Mouse (Mus musculus): ENCODE data around the gene Aqp7. TPM values are rescaled to one million over a fixed set of nuclear protein-coding genes. Genes with fewer than 3 reads are reported as not detected.

The Aqp7 gene
- polyA plus RNA-seq, 1 experiment, result 5.3 TPM

GRCm38 (mm10) chr4:40997916-40998315 lies 50.0 kb downstream of the Aqp7 start:
- Histone ChIP-seq H3K4me1 (replicated peaks; ENCODE audit: control insufficient read depth, insufficient read depth, low read length) (no peaks in the 10 kb centered on the region), H3K27me3 (ENCODE audit: control insufficient read depth, insufficient read depth, low read length) (no peaks in the 10 kb centered on the region), H3K27ac (ENCODE audit: control insufficient read depth, insufficient read depth, low read length) (no peak overlapping the region), H3K36me3 (ENCODE audit: control insufficient read depth, insufficient read depth, low read length) (peaks cover 97% of the 10 kb centered on the region), H3K4me3 (ENCODE audit: control insufficient read depth, insufficient read depth, low read length) (no peak overlapping the region)
- DNase-seq, result no peak
- 97% methylated on average over 4 of the region's 4 CpGs for WGBS
- TF ChIP-seq POLR2A (IDR thresholded peaks at IDR 0.05; ENCODE audit: control insufficient read depth, extremely low read depth, insufficient read depth, low read length, poor library complexity) (no peak), CTCF (IDR thresholded peaks at IDR 0.05; ENCODE audit: borderline replicate concordance, control insufficient read depth, extremely low read depth, insufficient read depth, low read length, poor library complexity) (no peak)

- H3K27ac ChIP-seq (ENCODE audit: control insufficient read depth, insufficient read depth, low read length), result no peak overlapping the region
- H3K4me3 ChIP-seq (ENCODE audit: control insufficient read depth, insufficient read depth, low read length), result no peak overlapping the region
- TF ChIP-seq CTCF (IDR thresholded peaks at IDR 0.05; ENCODE audit: borderline replicate concordance, control insufficient read depth, extremely low read depth, insufficient read depth, low read length, poor library complexity) (no peak), POLR2A (IDR thresholded peaks at IDR 0.05; ENCODE audit: control insufficient read depth, extremely low read depth, insufficient read depth, low read length, poor library complexity) (no peak)
- no peaks in the 10 kb centered on the region for H3K27me3 ChIP-seq (ENCODE audit: control insufficient read depth, insufficient read depth, low read length)
- H3K36me3 ChIP-seq (ENCODE audit: control insufficient read depth, insufficient read depth, low read length), result peaks cover 94% of the 10 kb centered on the region
- WGBS, result 95% methylated on average over 6 of the region's 6 CpGs
- no peak for DNase-seq
- H3K4me1 ChIP-seq (replicated peaks; ENCODE audit: control insufficient read depth, insufficient read depth, low read length), result no peaks in the 10 kb centered on the region
Measured at GRCm38 (mm10) chr4:40996302-40996701, 51.6 kb downstream of the Aqp7 start.

GRCm38 (mm10) chr4:40989633-40990032 lies 58.3 kb downstream of the Aqp7 start:
- TF ChIP-seq CTCF (IDR thresholded peaks at IDR 0.05; ENCODE audit: borderline replicate concordance, control insufficient read depth, extremely low read depth, insufficient read depth, low read length, poor library complexity) (no peak), POLR2A (IDR thresholded peaks at IDR 0.05; ENCODE audit: control insufficient read depth, extremely low read depth, insufficient read depth, low read length, poor library complexity) (no peak)
- H3K36me3 ChIP-seq (ENCODE audit: control insufficient read depth, insufficient read depth, low read length), result peaks cover 93% of the 10 kb centered on the region
- H3K27ac ChIP-seq (ENCODE audit: control insufficient read depth, insufficient read depth, low read length), result no peak overlapping the region
- H3K27me3 ChIP-seq (ENCODE audit: control insufficient read depth, insufficient read depth, low read length), result no peaks in the 10 kb centered on the region
- 96% methylated on average over 6 of the region's 6 CpGs for WGBS
- no peak overlapping the region for H3K4me3 ChIP-seq (ENCODE audit: control insufficient read depth, insufficient read depth, low read length)
- H3K4me1 ChIP-seq (replicated peaks; ENCODE audit: control insufficient read depth, insufficient read depth, low read length), result no peaks in the 10 kb centered on the region
- no peak for DNase-seq

- Histone ChIP-seq H3K36me3 (ENCODE audit: control insufficient read depth, insufficient read depth, low read length) (peaks cover 62% of the 10 kb centered on the region), H3K27ac (ENCODE audit: control insufficient read depth, insufficient read depth, low read length) (no peak overlapping the region)
- no peak for DNase-seq
Measured at GRCm38 (mm10) chr4:40983686-40984085, 64.3 kb downstream of the Aqp7 start.

More at GRCm38 (mm10) chr4:40983686-40984085, 64.3 kb downstream of the Aqp7 start:
- Histone ChIP-seq H3K4me1 (replicated peaks; ENCODE audit: control insufficient read depth, insufficient read depth, low read length) (no peaks in the 10 kb centered on the region), H3K4me3 (ENCODE audit: control insufficient read depth, insufficient read depth, low read length) (no peak overlapping the region), H3K27me3 (ENCODE audit: control insufficient read depth, insufficient read depth, low read length) (no peaks in the 10 kb centered on the region)
- WGBS, result 95% methylated on average over 1 of the region's 1 CpGs
- TF ChIP-seq POLR2A (IDR thresholded peaks at IDR 0.05; ENCODE audit: control insufficient read depth, extremely low read depth, insufficient read depth, low read length, poor library complexity) (no peak), CTCF (IDR thresholded peaks at IDR 0.05; ENCODE audit: borderline replicate concordance, control insufficient read depth, extremely low read depth, insufficient read depth, low read length, poor library complexity) (no peak)

Other genes with a start within 250 kb of the Aqp7 start
- 34.1 and 49.4 TPM in 2 replicates for gene B4galt1, start 194.1 kb downstream of the Aqp7 start, polyA plus RNA-seq (2012; rRNA removed)
- gene Spink4, start 128.1 kb downstream of the Aqp7 start, polyA plus RNA-seq (2012; rRNA removed), result 7.1 and 15.8 TPM in 2 replicates
- 94.5 and 166 TPM in 2 replicates for gene Bag1, start 99.8 kb downstream of the Aqp7 start, polyA plus RNA-seq (2012; rRNA removed)
- 12.5 and 16.9 TPM in 2 replicates for gene Chmp5, start 99.7 kb downstream of the Aqp7 start, polyA plus RNA-seq (2012; rRNA removed)
- 39.4 and 43.4 TPM in 2 replicates for gene Nfx1, start 77.2 kb downstream of the Aqp7 start, polyA plus RNA-seq (2012; rRNA removed)
- 18.8 and 21.1 TPM in 2 replicates for gene Aqp3, start 50.0 kb upstream of the Aqp7 start, polyA plus RNA-seq (2012; rRNA removed)
- gene Nol6, start 76.3 kb upstream of the Aqp7 start, polyA plus RNA-seq (2012; rRNA removed), result 47.8 and 54.1 TPM in 2 replicates
- 41.1 and 47.5 TPM in 2 replicates for gene Ube2r2, start 87.6 kb upstream of the Aqp7 start, polyA plus RNA-seq (2012; rRNA removed)
- gene Ubap2, start 227.0 kb upstream of the Aqp7 start, polyA plus RNA-seq (2012; rRNA removed), result 183 and 221 TPM in 2 replicates

All from thymus, adult 2 months (tissue).